Mouse (Mus musculus) spleen, adult 2 months (tissue): ENCODE measurements around the gene Nfkb2. TPM values are rescaled to one million over a fixed set of nuclear protein-coding genes. Genes with fewer than 3 reads are reported as not detected.
A peak's percentile ranks its signal among the peaks of the same experiment; 100 is the strongest.

Source experiments
- DNase-seq, 2 experiments: peaks; one replicate each; pipeline versions ENCODE4 v3.0.0 to v3.0.0-alpha.2; 2012 to 2021; ENCODE audit warnings: low spot score in 2 of 2, low read depth in 1 of 2
- H3K27ac ChIP-seq: fragments of 200-500 bp; 2 replicates; pipeline ENCODE4 v1.5.1; 2012; ENCODE audit warnings: low read length, inconsistent platforms; ENCODE audit not compliant: insufficient read depth
- H3K27me3 ChIP-seq: fragments of 200-500 bp; 2 replicates; pipeline ENCODE4 v1.6.1; 2012; ENCODE audit warnings: mild to moderate bottlenecking, moderate library complexity, low read length, inconsistent platforms; ENCODE audit not compliant: control insufficient read depth, insufficient read depth
- H3K36me3 ChIP-seq: fragments of 200-500 bp; 2 replicates; pipeline ENCODE4 v1.6.1; 2012; ENCODE audit warnings: mild to moderate bottlenecking, low read length, inconsistent platforms; ENCODE audit not compliant: control insufficient read depth, insufficient read depth
- H3K4me1 ChIP-seq: fragments of 200-500 bp; 2 replicates; pipeline ENCODE4 v1.6.1; 2011; ENCODE audit warnings: inconsistent platforms; ENCODE audit not compliant: control insufficient read depth, insufficient read depth, insufficient read length
- H3K4me3 ChIP-seq: fragments of 200-500 bp; 2 replicates; pipeline ENCODE4 v1.5.1; 2011; ENCODE audit warnings: mild to moderate bottlenecking, inconsistent platforms; ENCODE audit not compliant: insufficient read depth, insufficient read length; ENCODE audit errors: extremely low read depth
- CTCF ChIP-seq: fragments of 200-500 bp; IDR thresholded peaks from 2 replicates; pipeline ENCODE4 v1.5.1; 2011; ENCODE audit warnings: mild to moderate bottlenecking, inconsistent platforms; ENCODE audit not compliant: insufficient read depth, insufficient read length, insufficient replicate concordance; ENCODE audit errors: extremely low read depth
- POLR2A ChIP-seq: fragments of 200-500 bp; IDR thresholded peaks from 2 replicates; pipeline ENCODE4 v1.6.1; 2011; ENCODE audit warnings: low read depth, low read length, inconsistent platforms
- whole genome bisulfite sequencing: fragments of 180-500 bp; shearing (Covaris S2); methylation state at CpG from one replicate; pipeline ENCODE4 v1.1.7; 2018; 5-methylcytosine and 5-hydroxymethylcytosine counted together
- polyA plus RNA-seq: library from polyadenylated mRNA; depleted of rRNA; stranded (reverse); fragments of >200 nt; gene quantifications from 2 replicates; pipeline ENCODE4 v1.2.3, GENCODE M21; 2012

Nfkb2 gene
- polyA plus RNA-seq, 1 experiment, result 145 TPM

GRCm38 (mm10) chr19:46303251-46304215 is 587 bp upstream of the Nfkb2 start:
- no peak for TF ChIP-seq POLR2A
- no peak for TF ChIP-seq CTCF
- Histone ChIP-seq H3K4me3 (peak overlapping the region; percentile 73), H3K27ac (peak overlapping the region; percentile 95), H3K27me3 (no peaks in the 10 kb centered on the region), H3K4me1 (peaks cover 11% of the 10 kb centered on the region; the same call in 1 of the 2 replicates), H3K36me3 (peaks cover 16% of the 10 kb centered on the region)
- WGBS, result 56% methylated on average over 18 of the region's 18 CpGs
- DNase-seq, result no peak

- Histone ChIP-seq H3K36me3 (peaks cover 26% of the 10 kb centered on the region), H3K4me3 (peak overlapping the region; percentile 73), H3K27me3 (no peaks in the 10 kb centered on the region), H3K4me1 (peaks cover 15% of the 10 kb centered on the region), H3K27ac (peak overlapping the region; percentile 95)
- DNase-seq, result no peak
- under 1% methylated on average over 34 of the region's 34 CpGs for WGBS
- TF ChIP-seq POLR2A, result no peak; the same call in 1 of the 2 replicates
- TF ChIP-seq CTCF, result no peak
Measured at GRCm38 (mm10) chr19:46304908-46305333, 801 bp downstream of the Nfkb2 start.

- Histone ChIP-seq H3K27ac (peak overlapping the region; percentile 95), H3K36me3 (peaks cover 33% of the 10 kb centered on the region), H3K4me3 (peak overlapping the region; percentile 73), H3K4me1 (peaks cover 15% of the 10 kb centered on the region), H3K27me3 (no peaks in the 10 kb centered on the region)
- TF ChIP-seq CTCF, result no peak
- TF ChIP-seq POLR2A, result peak; percentile 81
- under 1% methylated on average over 43 of the region's 43 CpGs for WGBS
- peak; percentile 89 to 92 for DNase-seq
Measured at GRCm38 (mm10) chr19:46305432-46306267, 1.5 kb downstream of the Nfkb2 start.

DNA sequence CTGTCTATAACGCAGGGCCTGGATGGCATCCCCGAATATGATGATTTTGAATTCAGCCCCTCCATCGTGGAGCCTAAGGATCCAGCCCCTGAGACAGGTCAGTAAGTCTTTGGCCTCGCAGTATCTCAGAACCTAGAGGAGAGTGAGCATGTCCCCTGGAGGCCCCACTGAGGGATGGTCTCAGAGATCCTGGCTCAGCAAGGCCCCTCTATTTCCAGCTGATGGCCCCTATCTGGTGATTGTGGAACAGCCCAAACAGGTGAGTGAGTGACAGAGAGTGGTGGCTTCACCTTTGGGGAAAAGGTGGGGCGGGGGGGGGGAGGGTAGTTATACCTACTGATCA is 2.1 kb downstream of the Nfkb2 start:
- DNase-seq, result no peak
- WGBS, result 63% methylated on average over 5 of the region's 5 CpGs
- no peak for TF ChIP-seq POLR2A
- no peak for TF ChIP-seq CTCF

GRCm38 (mm10) chr19:46306751-46307289 is 2.7 kb downstream of the Nfkb2 start:
- Histone ChIP-seq H3K27me3 (no peaks in the 10 kb centered on the region), H3K4me1 (peaks cover 15% of the 10 kb centered on the region), H3K36me3 (peaks cover 43% of the 10 kb centered on the region), H3K4me3 (no peak overlapping the region), H3K27ac (no peak overlapping the region)
- DNase-seq, result no peak
- TF ChIP-seq POLR2A (no peak), CTCF (no peak)
- 95% methylated on average over 9 of the region's 9 CpGs for WGBS

More for the DNA sequence above, 2.1 kb downstream of the Nfkb2 start:
- Histone ChIP-seq H3K4me1 (peaks cover 15% of the 10 kb centered on the region), H3K4me3 (peak overlapping the region; percentile 73), H3K36me3 (peaks cover 39% of the 10 kb centered on the region), H3K27me3 (no peaks in the 10 kb centered on the region), H3K27ac (peak overlapping the region; percentile 90)

DNA sequence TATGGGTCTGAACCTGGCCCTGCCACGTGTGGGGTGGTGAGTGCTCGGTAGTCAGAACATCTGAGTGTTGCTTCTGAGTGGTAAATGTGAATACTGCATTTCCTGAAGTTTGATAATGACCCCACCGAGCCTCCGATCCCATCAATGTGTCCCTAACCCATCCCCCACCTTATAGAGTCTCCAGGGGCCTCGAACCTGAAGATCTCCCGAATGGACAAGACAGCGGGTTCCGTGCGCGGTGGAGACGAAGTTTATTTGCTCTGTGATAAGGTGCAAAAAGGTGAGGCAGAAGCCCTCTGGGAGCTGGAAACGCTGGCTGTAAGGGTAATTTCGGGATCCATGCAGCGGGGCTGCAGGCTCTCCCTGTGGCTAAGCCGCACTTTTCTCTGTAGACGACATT is 3.7 kb downstream of the Nfkb2 start:
- TF ChIP-seq POLR2A (no peak), CTCF (no peak)
- 97% methylated on average over 16 of the region's 16 CpGs for WGBS
- Histone ChIP-seq H3K27me3 (no peaks in the 10 kb centered on the region), H3K36me3 (peaks cover 51% of the 10 kb centered on the region), H3K4me3 (no peak overlapping the region), H3K27ac (no peak overlapping the region), H3K4me1 (peaks cover 15% of the 10 kb centered on the region)
- no peak for DNase-seq
